Mouse (Mus musculus) kidney, embryonic 15.5 days (tissue): Measurements from ENCODE around the gene Rasgrf1. TPM values are rescaled to one million over a fixed set of nuclear protein-coding genes. Genes with fewer than 3 reads are reported as not detected.

Source experiments
- ATAC-seq: fragments of 200-750 bp; cut with Nextera tagmentation; replicated peaks from 2 replicates; pipeline ENCODE4 v1.8.0; 2017; ENCODE audit warnings: moderate TSS enrichment; ENCODE audit not compliant: low FRiP score
- H3K27ac ChIP-seq: fragments of 300-500 bp; sonication (generic); 2 replicates; pipeline ENCODE4 v1.5.1; 2015; ENCODE audit warnings: mild to moderate bottlenecking, inconsistent platforms
- H3K27me3 ChIP-seq: fragments of 300-500 bp; sonication (generic); 2 replicates; pipeline ENCODE4 v1.6.1; 2015; ENCODE audit warnings: inconsistent platforms
- H3K36me3 ChIP-seq: fragments of 300-500 bp; sonication (generic); 2 replicates; pipeline ENCODE4 v1.6.1; 2015; ENCODE audit warnings: inconsistent platforms
- H3K4me1 ChIP-seq: fragments of 300-500 bp; sonication (generic); 2 replicates; pipeline ENCODE4 v1.6.1; 2015; ENCODE audit warnings: inconsistent platforms
- H3K4me2 ChIP-seq: fragments of 300-500 bp; sonication (generic); 2 replicates; pipeline ENCODE4 v1.6.1; 2015; ENCODE audit warnings: moderate library complexity, mild to moderate bottlenecking, inconsistent platforms
- H3K4me3 ChIP-seq: fragments of 300-500 bp; sonication (generic); replicated peaks from 2 replicates; pipeline ENCODE4 v1.5.1; 2015; ENCODE audit warnings: mild to moderate bottlenecking, inconsistent platforms
- H3K9ac ChIP-seq: fragments of 300-500 bp; sonication (generic); 2 replicates; pipeline ENCODE4 v1.6.1; 2015; ENCODE audit warnings: mild to moderate bottlenecking, inconsistent platforms
- H3K9me3 ChIP-seq: fragments of 300-500 bp; sonication (generic); replicated peaks from 2 replicates; pipeline ENCODE4 v1.6.1; 2016; ENCODE audit warnings: inconsistent platforms
- WGBS: fragments of 180-500 bp; shearing (Covaris S2); methylation state at CpG from one replicate; pipeline ENCODE4 v1.1.7; 2015; ENCODE audit warnings: mixed read lengths; 5-methylcytosine and 5-hydroxymethylcytosine counted together
- polyA plus RNA-seq: library from polyadenylated mRNA; unstranded; fragments of >200 nt; fragmentation: Nextera tagmentation; extraction: Ambion mirVana; gene quantifications from 2 replicates; pipeline ENCODE4 v1.2.1, GENCODE M21; 2015

Rasgrf1 gene
- polyA plus RNA-seq, 1 experiment from 2014 or later = 0.14 TPM

- no peak overlapping the region for H3K27ac ChIP-seq
- 57% methylated on average over 31 of the region's 31 CpGs for WGBS
- H3K9me3 ChIP-seq = peaks cover 6% of the 10 kb centered on the region; the same call in 1 of the 2 replicates
- no peaks in the 10 kb centered on the region for H3K36me3 ChIP-seq
- H3K4me3 ChIP-seq = no peak overlapping the region
- H3K27me3 ChIP-seq = peaks cover 76% of the 10 kb centered on the region
- ATAC-seq = 0 out of 2 replicates have a peak, but pooled peaks have one; percentile 56
- no peaks in the 10 kb centered on the region for H3K4me1 ChIP-seq
- peak overlapping the region; percentile 27; the same call in 1 of the 2 replicates for H3K4me2 ChIP-seq
- H3K9ac ChIP-seq = no peak overlapping the region
These were observed 30.1 kb upstream of the Rasgrf1 start for GRCm38 (mm10) chr9:89879574-89879973.

- no peaks in the 10 kb centered on the region for H3K4me1 ChIP-seq
- peaks cover 78% of the 10 kb centered on the region for H3K27me3 ChIP-seq
- no peak overlapping the region for H3K9ac ChIP-seq
- H3K4me2 ChIP-seq = no peak overlapping the region
- H3K9me3 ChIP-seq = peaks cover 6% of the 10 kb centered on the region; the same call in 1 of the 2 replicates
- no peaks in the 10 kb centered on the region for H3K36me3 ChIP-seq
- no peak for ATAC-seq
- H3K27ac ChIP-seq = no peak overlapping the region
- 58% methylated on average over 7 of the region's 7 CpGs for WGBS
- no peak overlapping the region for H3K4me3 ChIP-seq
These were observed 28.2 kb upstream of the Rasgrf1 start for GRCm38 (mm10) chr9:89881552-89881951.

DNA sequence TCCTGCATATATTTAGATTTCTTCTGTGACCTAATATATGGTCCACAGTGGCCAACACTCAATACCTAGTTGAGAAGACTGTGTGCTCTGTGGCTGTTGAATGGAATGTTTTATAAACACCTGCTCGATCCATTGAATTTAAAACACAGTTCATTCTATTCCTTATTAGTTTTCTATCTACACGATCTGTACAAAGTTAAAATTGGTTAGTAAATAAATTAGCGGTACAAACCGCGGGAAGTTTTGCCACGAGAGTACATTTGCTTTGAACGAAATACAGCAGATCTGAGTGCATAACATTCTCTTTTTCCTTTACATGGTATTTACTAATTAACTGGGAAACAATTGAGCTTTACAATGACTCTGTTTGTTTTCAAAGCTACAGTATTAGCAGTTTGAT, 27.1 kb upstream of the Rasgrf1 start:
- Histone ChIP-seq H3K4me2 (no peak overlapping the region), H3K4me1 (no peaks in the 10 kb centered on the region), H3K4me3 (no peak overlapping the region), H3K27ac (no peak overlapping the region), H3K9me3 (peaks cover 6% of the 10 kb centered on the region; the same call in 1 of the 2 replicates), H3K27me3 (peaks cover 76% of the 10 kb centered on the region), H3K36me3 (no peaks in the 10 kb centered on the region), H3K9ac (no peak overlapping the region)
- WGBS = 57% methylated on average over 7 of the region's 7 CpGs
- no peak for ATAC-seq

- ATAC-seq = no peak
- 37% methylated on average over 7 of the region's 7 CpGs for WGBS
- Histone ChIP-seq H3K27ac (no peak overlapping the region), H3K4me3 (no peak overlapping the region), H3K9me3 (no peaks in the 10 kb centered on the region), H3K27me3 (peaks cover 70% of the 10 kb centered on the region), H3K4me2 (no peak overlapping the region), H3K9ac (no peak overlapping the region), H3K36me3 (no peaks in the 10 kb centered on the region), H3K4me1 (no peaks in the 10 kb centered on the region)
These were observed 23.9 kb upstream of the Rasgrf1 start for GRCm38 (mm10) chr9:89885701-89886218.

- no peak overlapping the region for H3K27ac ChIP-seq
- no peaks in the 10 kb centered on the region for H3K36me3 ChIP-seq
- H3K9me3 ChIP-seq = no peaks in the 10 kb centered on the region
- no peak overlapping the region for H3K9ac ChIP-seq
- H3K4me2 ChIP-seq = no peak overlapping the region
- no peaks in the 10 kb centered on the region for H3K4me1 ChIP-seq
- no peak overlapping the region for H3K4me3 ChIP-seq
- 79% methylated on average over 10 of the region's 10 CpGs for WGBS
- ATAC-seq = no peak
- peaks cover 36% of the 10 kb centered on the region for H3K27me3 ChIP-seq
These were observed 18.0 kb upstream of the Rasgrf1 start for GRCm38 (mm10) chr9:89891534-89892293.

DNA sequence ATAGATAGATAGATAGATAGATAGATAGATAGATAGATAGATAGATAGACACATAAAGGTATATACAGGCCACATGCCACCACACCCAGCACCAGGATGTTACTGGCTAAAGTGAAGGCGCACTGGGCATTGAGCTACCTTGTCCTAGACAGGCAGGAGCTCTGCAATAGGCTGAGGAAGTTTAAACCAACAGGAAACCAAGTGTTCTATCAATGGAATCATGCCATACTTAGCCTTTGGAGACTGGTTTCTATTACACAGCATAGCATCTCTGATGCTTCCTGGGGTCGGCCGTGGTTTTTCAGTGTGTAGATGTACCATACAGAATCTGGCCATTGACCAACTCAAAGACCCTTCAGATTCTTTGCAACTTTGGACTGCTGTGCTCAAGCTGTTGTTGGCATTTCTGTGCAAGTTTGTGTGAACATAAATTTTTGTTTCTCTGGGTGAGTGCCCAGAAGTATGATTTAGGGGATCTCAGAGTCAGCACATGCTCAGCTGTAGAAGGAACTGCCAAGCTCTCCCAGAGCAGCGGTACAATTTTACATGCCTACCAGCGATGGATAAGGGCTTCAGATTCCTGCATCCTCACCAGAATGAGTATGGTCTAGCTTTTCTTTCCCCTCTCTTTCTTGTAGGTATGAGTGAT, 17.0 kb upstream of the Rasgrf1 start:
- no peak overlapping the region for H3K27ac ChIP-seq
- no peaks in the 10 kb centered on the region for H3K36me3 ChIP-seq
- ATAC-seq = no peak
- no peak overlapping the region for H3K9ac ChIP-seq
- no peak overlapping the region for H3K4me2 ChIP-seq
- H3K4me1 ChIP-seq = no peaks in the 10 kb centered on the region
- no peak overlapping the region for H3K4me3 ChIP-seq
- peaks cover 30% of the 10 kb centered on the region; the same call in 1 of the 2 replicates for H3K27me3 ChIP-seq
- no peaks in the 10 kb centered on the region for H3K9me3 ChIP-seq
- WGBS = 90% methylated on average over 5 of the region's 5 CpGs

- H3K36me3 ChIP-seq = no peaks in the 10 kb centered on the region
- no peak overlapping the region for H3K9ac ChIP-seq
- H3K27me3 ChIP-seq = peaks cover 44% of the 10 kb centered on the region
- WGBS = 38% methylated on average over 14 of the region's 14 CpGs
- H3K27ac ChIP-seq = no peak overlapping the region
- ATAC-seq = no peak
- H3K9me3 ChIP-seq = no peaks in the 10 kb centered on the region
- H3K4me2 ChIP-seq = no peak overlapping the region
- no peaks in the 10 kb centered on the region for H3K4me1 ChIP-seq
- H3K4me3 ChIP-seq = no peak overlapping the region
These were observed 9.4 kb upstream of the Rasgrf1 start for GRCm38 (mm10) chr9:89900111-89900824.

DNA sequence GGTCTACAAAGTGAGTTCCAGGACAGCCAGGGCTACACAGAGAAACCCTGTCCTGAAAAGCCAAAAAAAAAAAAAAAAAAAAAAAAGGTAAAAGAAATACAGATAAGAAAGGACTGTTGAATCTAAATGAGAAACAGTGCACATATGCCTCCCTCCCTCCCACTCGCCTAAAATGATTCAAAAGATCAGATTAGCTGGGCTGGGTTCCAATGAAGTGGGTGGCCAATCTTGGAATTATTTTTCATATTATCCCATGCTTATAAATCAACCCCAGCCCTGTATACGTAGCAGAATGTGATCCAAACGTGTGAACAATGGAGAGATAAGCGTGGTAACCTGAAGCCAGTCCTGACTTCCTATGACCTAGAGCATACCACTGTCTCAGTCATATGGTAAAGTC, 8.5 kb upstream of the Rasgrf1 start:
- Histone ChIP-seq H3K4me2 (no peak overlapping the region), H3K9me3 (no peaks in the 10 kb centered on the region), H3K4me3 (no peak overlapping the region), H3K9ac (no peak overlapping the region), H3K27ac (no peak overlapping the region), H3K27me3 (peaks cover 52% of the 10 kb centered on the region), H3K36me3 (no peaks in the 10 kb centered on the region), H3K4me1 (no peaks in the 10 kb centered on the region)
- 58% methylated on average over 4 of the region's 4 CpGs for WGBS
- no peak for ATAC-seq

DNA sequence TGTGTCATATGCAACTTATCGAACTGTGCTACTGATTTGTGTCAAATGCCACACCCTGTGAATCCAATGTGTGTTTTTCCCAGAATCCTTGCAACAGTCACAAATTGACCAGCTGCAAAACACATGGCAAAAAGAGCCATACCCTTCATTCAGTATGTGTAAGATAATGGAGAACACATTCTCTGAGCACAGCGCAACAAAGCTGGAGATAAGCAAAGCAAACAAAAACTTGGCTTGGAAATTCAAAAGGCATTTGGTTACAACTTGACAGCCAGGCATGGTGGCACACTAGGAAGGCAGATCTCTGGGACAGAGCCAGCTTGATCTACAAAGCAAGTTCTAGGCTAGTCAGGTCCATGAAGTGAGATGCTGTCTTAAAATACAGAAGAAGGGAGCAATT, 6.9 kb upstream of the Rasgrf1 start:
- H3K4me2 ChIP-seq = no peak overlapping the region
- no peaks in the 10 kb centered on the region for H3K36me3 ChIP-seq
- no peak overlapping the region for H3K4me3 ChIP-seq
- peaks cover 69% of the 10 kb centered on the region for H3K27me3 ChIP-seq
- H3K9me3 ChIP-seq = no peaks in the 10 kb centered on the region
- H3K9ac ChIP-seq = no peak overlapping the region
- no peak for ATAC-seq
- no peak overlapping the region for H3K27ac ChIP-seq
- WGBS = 80% methylated on average over 2 of the region's 2 CpGs
- H3K4me1 ChIP-seq = no peaks in the 10 kb centered on the region

- H3K9me3 ChIP-seq = no peaks in the 10 kb centered on the region
- H3K4me3 ChIP-seq = no peak overlapping the region
- no peak overlapping the region for H3K4me2 ChIP-seq
- no peak overlapping the region for H3K27ac ChIP-seq
- H3K4me1 ChIP-seq = peaks cover 27% of the 10 kb centered on the region
- no peak for ATAC-seq
- H3K36me3 ChIP-seq = no peaks in the 10 kb centered on the region
- peaks cover 83% of the 10 kb centered on the region for H3K27me3 ChIP-seq
- H3K9ac ChIP-seq = no peak overlapping the region
These were observed 3.1 kb upstream of the Rasgrf1 start for GRCm38 (mm10) chr9:89906645-89907044.

- no peak overlapping the region for H3K9ac ChIP-seq
- no peak overlapping the region for H3K27ac ChIP-seq
- peaks cover 83% of the 10 kb centered on the region for H3K27me3 ChIP-seq
- no peak overlapping the region for H3K4me2 ChIP-seq
- peaks cover 27% of the 10 kb centered on the region for H3K4me1 ChIP-seq
- ATAC-seq = no peak
- no peak overlapping the region for H3K4me3 ChIP-seq
- no peaks in the 10 kb centered on the region for H3K9me3 ChIP-seq
- no peaks in the 10 kb centered on the region for H3K36me3 ChIP-seq
These were observed 1.8 kb upstream of the Rasgrf1 start for GRCm38 (mm10) chr9:89907941-89908340.

DNA sequence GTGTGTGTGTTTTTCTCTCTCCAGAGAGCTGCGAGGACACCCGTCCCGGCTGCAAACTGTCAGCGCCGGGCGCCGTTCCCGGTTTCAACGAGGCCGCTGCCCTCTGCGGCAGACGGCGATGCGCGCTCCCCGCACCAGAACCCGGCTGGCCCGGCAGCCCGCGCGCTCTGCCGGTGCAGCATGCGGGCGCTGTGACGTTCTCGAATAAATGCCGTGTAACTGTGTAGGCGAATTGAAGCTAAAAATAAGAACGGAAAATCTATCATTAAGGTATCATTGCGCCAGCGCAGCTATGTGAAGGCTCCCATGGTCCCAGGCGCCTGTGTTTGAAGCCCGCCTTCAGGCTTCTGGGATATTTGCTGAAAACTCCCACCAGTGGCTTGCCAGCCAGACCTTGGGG, 1.1 kb upstream of the Rasgrf1 start:
- Histone ChIP-seq H3K27me3 (peaks cover 88% of the 10 kb centered on the region), H3K27ac (no peak overlapping the region), H3K4me1 (peaks cover 27% of the 10 kb centered on the region), H3K4me3 (peak overlapping the region; percentile 51), H3K9ac (no peak overlapping the region), H3K4me2 (peak overlapping the region; percentile 92), H3K9me3 (no peaks in the 10 kb centered on the region), H3K36me3 (no peaks in the 10 kb centered on the region)
- under 1% methylated on average over 30 of the region's 33 CpGs for WGBS
- ATAC-seq = no peak
